Mouse (Mus musculus): ENCODE measurements at regions not wholly inside any gene's neighbourhood (a gene's known extent, or its start where the extent isn't known, plus 50 kb on each side); places are given as distances from the start of the nearest gene placed in this dataset.

GRCm38 (mm10) chr4:68179551-68179950 is 774.6 kb downstream of the Brinp1 start:
- DNase-seq (ENCODE audit: low spot score in 2 of 2), result no peak

- DNase-seq (ENCODE audit: low spot score in 2 of 2), result no peak
Observed at GRCm38 (mm10) chr4:68156499-68156898, 797.7 kb downstream of the Brinp1 start.

- no peak for DNase-seq (ENCODE audit: low spot score in 2 of 2)
Observed at GRCm38 (mm10) chr4:68148483-68149069, 805.6 kb downstream of the Brinp1 start.

GRCm38 (mm10) chr4:68128124-68128523 is 826.1 kb downstream of the Brinp1 start:
- DNase-seq (ENCODE audit: low spot score in 2 of 2), result no peak

- no peak for DNase-seq (ENCODE audit: low spot score in 2 of 2)
Observed at GRCm38 (mm10) chr4:68114502-68114901, 839.7 kb downstream of the Brinp1 start.

- DNase-seq (ENCODE audit: low spot score in 2 of 2), result no peak
Observed at GRCm38 (mm10) chr4:68085255-68085654, 868.9 kb downstream of the Brinp1 start.

GRCm38 (mm10) chr4:68056813-68057578 is 897.2 kb downstream of the Brinp1 start:
- no peak for DNase-seq (ENCODE audit: low spot score in 2 of 2)

- peak in 1 of 2 experiments; percentile 2 for DNase-seq (ENCODE audit: low spot score in 2 of 2)
Observed at GRCm38 (mm10) chr4:68022891-68023303, 931.3 kb downstream of the Brinp1 start.

GRCm38 (mm10) chr4:68011371-68011770 is 942.8 kb downstream of the Brinp1 start:
- DNase-seq (ENCODE audit: low spot score in 2 of 2), result no peak

- DNase-seq (ENCODE audit: low spot score in 2 of 2), result no peak
Observed at GRCm38 (mm10) chr4:67994796-67995283, 959.4 kb downstream of the Brinp1 start.

GRCm38 (mm10) chr4:67963456-67963855 is 990.7 kb downstream of the Brinp1 start:
- DNase-seq (ENCODE audit: low spot score in 2 of 2), result no peak

GRCm38 (mm10) chr4:67948000-67948399 is 1006.2 kb downstream of the Brinp1 start:
- no peak for DNase-seq (ENCODE audit: low spot score in 2 of 2)

GRCm38 (mm10) chr4:67932481-67932880 is 1021.7 kb downstream of the Brinp1 start:
- DNase-seq (ENCODE audit: low spot score in 2 of 2), result no peak

- no peak for DNase-seq (ENCODE audit: low spot score in 2 of 2)
Observed at GRCm38 (mm10) chr4:67899109-67899508, 1055.1 kb downstream of the Brinp1 start.

GRCm38 (mm10) chr4:67891946-67892575 is 1062.1 kb downstream of the Brinp1 start:
- no peak for DNase-seq (ENCODE audit: low spot score in 2 of 2)

GRCm38 (mm10) chr4:67887954-67888353 is 1060.6 kb downstream of the Tlr4 start:
- DNase-seq (ENCODE audit: low spot score in 2 of 2), result no peak

GRCm38 (mm10) chr4:67885204-67885603 is 1057.8 kb downstream of the Tlr4 start:
- DNase-seq (ENCODE audit: low spot score in 2 of 2), result no peak

- no peak for DNase-seq (ENCODE audit: low spot score in 2 of 2)
Observed at GRCm38 (mm10) chr4:67862218-67862617, 1034.8 kb downstream of the Tlr4 start.

- DNase-seq (ENCODE audit: low spot score in 2 of 2), result no peak
Observed at GRCm38 (mm10) chr4:67861801-67862200, 1034.4 kb downstream of the Tlr4 start.

GRCm38 (mm10) chr4:67853001-67853400 is 1025.6 kb downstream of the Tlr4 start:
- DNase-seq (ENCODE audit: low spot score in 2 of 2), result no peak

- no peak for DNase-seq (ENCODE audit: low spot score in 2 of 2)
Observed at GRCm38 (mm10) chr4:67833397-67833796, 1006.0 kb downstream of the Tlr4 start.

GRCm38 (mm10) chr4:67825484-67825883 is 998.1 kb downstream of the Tlr4 start:
- DNase-seq (ENCODE audit: low spot score in 2 of 2), result no peak

Data from adrenal gland, adult 18-20 months (tissue).